Mouse (Mus musculus) brain, embryonic 14.5 days (tissue): Measurements from ENCODE around the gene Gramd1a.

Experiments
- CTCF ChIP-seq: fragments of 200-500 bp; IDR thresholded peaks from 2 replicates; pipeline ENCODE4 v1.5.1; 2012; ENCODE audit warnings: inconsistent platforms, mild to moderate bottlenecking, moderate library complexity, borderline replicate concordance; ENCODE audit not compliant: insufficient read depth, insufficient read length; ENCODE audit errors: extremely low read depth
- POLR2A ChIP-seq: fragments of 200-500 bp; IDR thresholded peaks from 2 replicates; pipeline ENCODE4 v1.6.1; 2012; ENCODE audit warnings: mild to moderate bottlenecking, inconsistent platforms, borderline replicate concordance; ENCODE audit not compliant: poor library complexity, insufficient read depth, insufficient read length, severe bottlenecking; ENCODE audit errors: extremely low read depth

GRCm38 (mm10) chr7:31123697-31124096 lies 32.0 kb downstream of the Gramd1a start:
- TF ChIP-seq POLR2A: no peak
- no peak for TF ChIP-seq CTCF
